Mouse (Mus musculus) ovary, adult 18-20 months (tissue): ENCODE data around the gene Eml4.

Experiments
- DNase-seq: peaks from one replicate; pipeline ENCODE4 v3.0.0; 2022; ENCODE audit warnings: low spot score, mixed read lengths

Gene Eml4

GRCm38 (mm10) chr17:83499692-83500091, 149.0 kb downstream of the Eml4 start:
- DNase-seq, result no peak

DNA sequence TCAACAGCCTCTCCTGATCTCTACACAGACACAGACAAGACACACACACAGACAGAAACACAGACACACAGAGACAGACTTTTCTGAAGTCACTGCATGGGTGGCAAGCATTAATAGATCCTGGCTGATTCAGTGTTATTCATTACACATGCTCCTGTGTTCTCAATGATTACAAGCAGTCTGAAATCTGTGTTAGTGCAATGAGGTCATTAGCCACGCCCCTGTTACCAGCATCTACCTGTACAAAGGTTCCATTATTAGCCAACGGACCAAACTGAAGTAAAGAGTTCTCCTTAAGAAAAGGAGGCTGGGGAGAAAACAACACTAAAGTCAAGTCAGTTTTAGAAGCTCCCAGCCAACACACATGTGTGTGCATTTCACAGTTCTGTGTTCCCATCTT, 153.0 kb downstream of the Eml4 start:
- DNase-seq, result no peak

- DNase-seq, result no peak
Measured at GRCm38 (mm10) chr17:83512130-83512529, 161.4 kb downstream of the Eml4 start.

GRCm38 (mm10) chr17:83513655-83514212, 163.0 kb downstream of the Eml4 start:
- no peak for DNase-seq

- peak; percentile 82 for DNase-seq
Measured at GRCm38 (mm10) chr17:83514213-83514701, 163.5 kb downstream of the Eml4 start.

- DNase-seq, result no peak
Measured at GRCm38 (mm10) chr17:83517280-83518015, 166.7 kb downstream of the Eml4 start, which contains the start of gene Cox7a2l. Cox7a2l (minus strand) TSS chr17:83517330.

GRCm38 (mm10) chr17:83521881-83522280, 171.2 kb downstream of the Eml4 start:
- no peak for DNase-seq

DNA sequence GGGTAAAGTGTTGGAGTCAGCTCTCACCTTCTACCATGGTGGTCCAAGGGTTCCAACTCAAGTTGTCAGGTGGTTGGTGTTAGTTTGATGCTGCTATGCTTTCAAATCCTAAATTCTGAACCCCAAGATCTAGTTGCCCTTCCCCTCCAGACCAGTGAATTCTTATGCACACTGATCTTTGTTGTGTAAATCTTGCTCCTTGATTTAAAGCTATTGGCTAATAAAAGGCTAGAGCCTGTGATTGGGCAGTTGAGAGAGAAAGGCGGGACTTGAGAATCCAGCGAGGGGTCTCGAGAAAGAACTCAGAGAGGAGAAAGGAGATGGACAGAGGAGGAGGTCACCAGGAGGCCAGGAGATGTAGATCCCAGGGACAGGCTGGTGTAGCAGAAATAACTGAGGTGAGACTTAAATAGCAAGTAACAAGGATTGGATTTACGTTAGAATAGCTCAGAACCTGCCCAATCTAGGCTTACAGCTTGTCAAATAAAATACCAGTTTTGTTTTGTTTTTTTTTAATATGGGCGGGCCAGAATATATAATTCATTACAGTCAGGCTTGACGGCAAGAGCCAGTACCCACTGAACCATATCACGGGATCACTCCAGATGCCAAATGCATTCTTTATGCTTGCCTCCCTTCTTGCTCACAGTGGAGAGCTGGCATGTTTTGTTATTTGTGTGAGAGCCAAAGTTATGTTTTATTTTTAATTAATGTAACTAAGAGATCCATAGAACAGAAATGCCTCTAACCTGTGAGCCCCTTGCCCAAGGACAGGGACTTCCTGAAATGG, 172.1 kb downstream of the Eml4 start:
- DNase-seq, result no peak

DNA sequence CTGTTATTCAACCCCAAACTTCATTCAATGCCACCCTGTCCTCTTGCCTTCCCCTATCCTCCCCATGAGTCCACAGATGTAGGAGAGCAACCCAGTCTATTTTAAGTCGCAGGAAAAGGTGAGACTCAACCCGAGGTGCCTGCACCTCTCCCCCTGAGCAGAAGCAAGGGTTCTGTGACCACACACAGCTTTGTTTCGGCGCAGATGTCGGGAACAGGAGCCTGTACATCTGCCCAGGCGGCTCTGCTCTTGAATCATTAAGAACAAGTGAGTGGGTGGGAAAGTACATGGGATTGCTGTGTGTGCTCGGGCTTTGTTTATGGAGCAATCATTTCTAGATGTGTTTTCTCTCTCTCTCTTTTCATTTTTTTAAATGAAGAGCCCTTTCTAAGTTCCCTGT, 174.0 kb downstream of the Eml4 start:
- no peak for DNase-seq

GRCm38 (mm10) chr17:83525596-83525995, 174.9 kb downstream of the Eml4 start:
- DNase-seq, result peak; percentile 52

DNA sequence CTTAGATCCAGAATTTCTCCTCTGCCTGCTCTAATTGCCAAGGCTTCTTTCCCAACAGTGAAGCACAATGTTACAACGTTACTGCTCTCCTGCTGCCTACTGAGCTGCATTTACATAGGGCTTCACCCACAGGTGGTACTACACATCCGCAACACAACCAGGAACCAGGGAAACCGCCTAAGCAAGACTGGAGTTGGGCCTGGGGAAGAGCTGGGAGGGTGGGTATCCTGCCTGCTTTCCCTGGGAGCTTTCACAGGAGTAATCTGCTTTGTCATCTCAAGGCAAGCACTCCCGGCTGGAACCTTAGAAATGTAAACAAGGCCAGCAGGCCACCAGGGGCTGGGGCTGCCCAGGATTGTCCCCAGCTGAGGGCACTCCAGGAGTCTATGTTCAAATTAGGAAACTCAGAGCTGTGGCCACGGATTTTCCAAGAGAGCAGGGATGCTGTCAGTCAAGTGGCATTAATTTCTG, 175.4 kb downstream of the Eml4 start:
- no peak for DNase-seq

DNA sequence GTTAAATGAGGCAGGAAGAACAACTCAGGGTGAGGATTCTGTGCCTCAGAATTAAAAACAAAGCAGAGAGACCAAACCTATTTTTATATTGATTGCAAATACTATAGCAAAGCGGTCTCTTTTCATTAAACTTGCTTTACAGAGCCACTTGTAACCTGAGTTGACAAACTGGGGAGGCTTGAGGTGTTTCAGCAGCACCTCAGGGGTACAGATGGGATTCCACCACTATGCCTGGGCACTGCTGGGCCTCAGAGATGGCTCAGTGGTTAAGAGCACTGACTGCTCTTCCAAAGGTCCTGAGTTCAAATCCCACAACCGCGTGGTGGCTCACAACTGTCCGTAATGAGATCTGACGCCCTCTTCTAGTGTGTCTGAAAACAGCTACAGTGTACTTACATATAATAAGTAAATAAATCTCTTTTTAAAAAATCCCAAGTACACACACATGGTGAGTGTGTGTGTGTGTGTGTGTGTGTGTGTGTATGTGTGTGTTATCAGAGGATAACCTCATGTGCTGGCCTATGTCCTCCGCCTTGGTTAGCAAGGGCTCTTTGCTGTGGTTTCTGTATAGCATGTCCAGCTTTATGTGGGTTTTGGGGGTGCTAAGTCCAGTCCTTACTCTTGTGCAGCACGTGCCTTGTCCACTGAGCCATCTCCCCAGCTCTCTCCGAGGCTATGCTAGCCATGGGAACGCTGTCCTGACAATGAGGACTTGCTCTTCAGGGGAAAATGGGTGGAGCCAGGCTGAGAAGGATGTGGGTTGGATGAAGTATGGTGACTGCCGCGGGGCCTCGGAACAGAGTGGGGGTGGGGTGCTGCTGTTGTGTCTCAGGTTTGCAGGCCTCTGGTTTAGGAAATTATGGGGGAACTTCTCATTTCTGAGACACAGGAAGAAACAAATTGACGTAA, 176.1 kb downstream of the Eml4 start:
- DNase-seq, result peak; percentile 38

DNA sequence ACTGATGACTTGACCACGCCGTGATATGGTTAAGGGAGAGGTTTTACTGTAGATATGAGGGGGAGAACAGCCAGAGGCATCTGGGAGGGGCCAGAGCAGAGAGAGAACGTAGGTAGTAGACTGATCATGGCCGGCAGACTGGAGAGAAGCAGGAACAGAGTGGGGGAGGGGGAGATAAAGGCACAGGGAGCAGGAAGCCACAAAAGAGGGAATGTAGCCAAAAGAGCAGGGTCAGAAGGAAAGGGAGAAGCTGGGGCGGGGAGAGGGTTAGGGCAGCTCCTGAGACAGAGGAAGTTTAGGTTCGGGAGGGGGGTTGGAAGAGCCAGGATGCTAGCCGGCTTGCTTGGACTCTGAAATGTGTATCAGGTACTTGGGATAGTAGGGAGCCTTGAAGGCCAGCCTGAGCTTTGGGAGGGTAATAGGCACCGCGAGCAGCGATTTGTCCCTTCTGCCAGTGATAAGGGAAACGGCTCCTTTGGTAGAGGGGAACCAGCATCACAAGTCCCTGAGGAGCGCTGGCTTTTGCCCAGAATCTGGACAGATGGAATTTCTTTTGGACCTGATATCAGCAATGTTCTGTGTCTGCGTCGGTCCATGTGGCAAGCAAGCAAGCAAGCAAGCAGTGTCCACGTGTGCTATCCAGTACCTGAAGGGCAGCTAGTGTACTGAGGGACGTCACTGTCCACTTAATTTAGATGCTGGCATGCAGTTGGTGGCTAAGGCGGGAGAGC, 177.1 kb downstream of the Eml4 start:
- DNase-seq, result peak; percentile 46
